Mouse (Mus musculus) kidney, adult 2 months (tissue): ENCODE measurements around the gene Gm10577. TPM values are rescaled to one million over a fixed set of nuclear protein-coding genes. Genes with fewer than 3 reads are reported as not detected.

Source experiments
- DNase-seq: peaks from one replicate; pipeline ENCODE4 v3.0.0; 2021
- H3K27ac ChIP-seq: fragments of 200-500 bp; 2 replicates; pipeline ENCODE4 v1.5.1; 2012; ENCODE audit warnings: low read depth, low read length, control low read depth, inconsistent platforms; ENCODE audit not compliant: insufficient read depth
- H3K27me3 ChIP-seq: fragments of 200-500 bp; replicated peaks from 2 replicates; pipeline ENCODE4 v1.6.1; 2012; ENCODE audit warnings: mild to moderate bottlenecking, moderate library complexity, low read length, inconsistent platforms; ENCODE audit not compliant: control insufficient read depth, insufficient read depth
- H3K36me3 ChIP-seq: fragments of 200-500 bp; 2 replicates; pipeline ENCODE4 v1.6.1; 2012; ENCODE audit warnings: mild to moderate bottlenecking, moderate library complexity, low read length, inconsistent platforms; ENCODE audit not compliant: control insufficient read depth, insufficient read depth
- H3K4me1 ChIP-seq: fragments of 200-500 bp; 2 replicates; pipeline ENCODE4 v1.6.1; 2011; ENCODE audit warnings: low read length; ENCODE audit not compliant: control insufficient read depth, insufficient read depth
- H3K4me3 ChIP-seq: fragments of 200-500 bp; 2 replicates; pipeline ENCODE4 v1.5.1; 2011; ENCODE audit warnings: mild to moderate bottlenecking, low read depth, low read length, control low read depth; ENCODE audit not compliant: insufficient read depth
- CTCF ChIP-seq: fragments of 200-500 bp; conservative IDR thresholded peaks from 2 replicates; pipeline ENCODE4 v1.5.1; 2011; ENCODE audit warnings: low read depth, mild to moderate bottlenecking, control low read depth, low read length, moderate library complexity, mixed read lengths; ENCODE audit not compliant: insufficient read depth, insufficient read length
- POLR2A ChIP-seq: fragments of 200-500 bp; IDR thresholded peaks from one replicate; pipeline ENCODE4 v1.6.1; 2011; ENCODE audit warnings: low read depth, low read length, control low read depth
- WGBS: fragments of 180-500 bp; shearing (Covaris S2); methylation state at CpG from one replicate; pipeline ENCODE4 v1.1.7; 2018; 5-methylcytosine and 5-hydroxymethylcytosine counted together
- polyA plus RNA-seq: library from polyadenylated mRNA; depleted of rRNA; stranded (reverse); fragments of >200 nt; gene quantifications from 2 replicates; pipeline ENCODE4 v1.2.3, GENCODE M21; 2012

Gene Gm10577
- polyA plus RNA-seq, 1 experiment: not detected

- Histone ChIP-seq H3K36me3 (no peaks in the 10 kb centered on the region), H3K4me1 (no peaks in the 10 kb centered on the region), H3K27me3 (no peaks in the 10 kb centered on the region), H3K4me3 (no peak overlapping the region), H3K27ac (no peak overlapping the region)
- no peak for DNase-seq
- 43% methylated on average over 7 of the region's 7 CpGs for WGBS
- TF ChIP-seq POLR2A (no peak), CTCF (no peak)
Observed at GRCm38 (mm10) chr4:101037156-101037555, 16.7 kb upstream of the Gm10577 start.

- no peak for TF ChIP-seq POLR2A
- H3K4me3 ChIP-seq: no peak overlapping the region
- 65% methylated on average over 5 of the region's 5 CpGs for WGBS
- H3K27ac ChIP-seq: no peak overlapping the region
- H3K27me3 ChIP-seq: no peaks in the 10 kb centered on the region
- DNase-seq: peak; percentile 7
- no peaks in the 10 kb centered on the region for H3K4me1 ChIP-seq
- H3K36me3 ChIP-seq: no peaks in the 10 kb centered on the region
Observed at GRCm38 (mm10) chr4:101035131-101035530, 14.6 kb upstream of the Gm10577 start.

- no peaks in the 10 kb centered on the region for H3K27me3 ChIP-seq
- 71% methylated on average over 3 of the region's 3 CpGs for WGBS
- H3K4me1 ChIP-seq: no peaks in the 10 kb centered on the region
- no peak overlapping the region for H3K4me3 ChIP-seq
- H3K27ac ChIP-seq: no peak overlapping the region
- H3K36me3 ChIP-seq: no peaks in the 10 kb centered on the region
- TF ChIP-seq CTCF (no peak), POLR2A (no peak)
- no peak for DNase-seq
Observed at GRCm38 (mm10) chr4:101033047-101033446, 12.6 kb upstream of the Gm10577 start.

GRCm38 (mm10) chr4:101027852-101028411 is 7.4 kb upstream of the Gm10577 start:
- no peak overlapping the region for H3K27ac ChIP-seq
- no peaks in the 10 kb centered on the region for H3K36me3 ChIP-seq
- no peaks in the 10 kb centered on the region for H3K4me1 ChIP-seq
- DNase-seq: no peak
- TF ChIP-seq POLR2A: no peak
- TF ChIP-seq CTCF: no peak
- no peak overlapping the region for H3K4me3 ChIP-seq
- no peaks in the 10 kb centered on the region for H3K27me3 ChIP-seq
- WGBS: 89% methylated on average over 9 of the region's 9 CpGs

GRCm38 (mm10) chr4:101026995-101027394 is 6.5 kb upstream of the Gm10577 start:
- WGBS: 79% methylated on average over 2 of the region's 2 CpGs
- Histone ChIP-seq H3K27ac (no peak overlapping the region), H3K4me3 (no peak overlapping the region), H3K27me3 (no peaks in the 10 kb centered on the region), H3K4me1 (no peaks in the 10 kb centered on the region), H3K36me3 (no peaks in the 10 kb centered on the region)
- TF ChIP-seq POLR2A (no peak), CTCF (no peak)
- DNase-seq: no peak

- TF ChIP-seq CTCF: no peak
- no peak for TF ChIP-seq POLR2A
- H3K4me1 ChIP-seq: no peaks in the 10 kb centered on the region
Observed at GRCm38 (mm10) chr4:101026566-101026965, 6.1 kb upstream of the Gm10577 start.

GRCm38 (mm10) chr4:101017806-101018205 is 2.7 kb downstream of the Gm10577 start:
- H3K27me3 ChIP-seq: no peaks in the 10 kb centered on the region
- TF ChIP-seq CTCF (no peak), POLR2A (no peak)
- WGBS: 84% methylated on average over 4 of the region's 4 CpGs

More at GRCm38 (mm10) chr4:101026566-101026965, 6.1 kb upstream of the Gm10577 start:
- 62% methylated on average over 5 of the region's 5 CpGs for WGBS
- Histone ChIP-seq H3K36me3 (no peaks in the 10 kb centered on the region), H3K27me3 (no peaks in the 10 kb centered on the region), H3K27ac (no peak overlapping the region), H3K4me3 (no peak overlapping the region)
- DNase-seq: no peak

More at GRCm38 (mm10) chr4:101017806-101018205, 2.7 kb downstream of the Gm10577 start:
- no peak overlapping the region for H3K4me3 ChIP-seq
- no peak for DNase-seq
- no peaks in the 10 kb centered on the region for H3K36me3 ChIP-seq
- no peaks in the 10 kb centered on the region for H3K4me1 ChIP-seq
- no peak overlapping the region for H3K27ac ChIP-seq
